Mouse (Mus musculus) right cerebral cortex, postnatal 4 days (tissue): Measurements from ENCODE around the gene Gm28778.
"Not testable (repeated sequence)": the region's sequence is repeated elsewhere in the genome, so short reads cannot be mapped to it uniquely, and the experiment has no call there.

Source experiments
- DNase-seq: peaks from one replicate; pipeline ENCODE4 v3.0.0-alpha.2; 2022

Gene Gm28778

GRCm38 (mm10) chr1:53296581-53297383, at the start of gene Gm28778, which contains the start of the genes Pms1 and Ormdl1:
Gene Gm28778 (plus strand): TSS chr1:53297111.
Gene Pms1 (minus strand): TSS chr1:53297018.
Gene Ormdl1 (plus strand): TSS chr1:53297095.
- peak; percentile 95 for DNase-seq

- not testable (repeated sequence) for DNase-seq
Observed at GRCm38 (mm10) chr1:53264958-53265612, 31.8 kb upstream of the Gm28778 start.

GRCm38 (mm10) chr1:53269901-53270300, 27.0 kb upstream of the Gm28778 start:
- DNase-seq: no peak

GRCm38 (mm10) chr1:53272646-53273045, 24.3 kb upstream of the Gm28778 start:
- DNase-seq: peak; percentile 51

- DNase-seq: no peak
Observed at GRCm38 (mm10) chr1:53291197-53291596, 5.7 kb upstream of the Gm28778 start.

GRCm38 (mm10) chr1:53300506-53300905, 3.6 kb downstream of the Gm28778 start:
- DNase-seq: no peak

- DNase-seq: peak; percentile 85
Observed at GRCm38 (mm10) chr1:53312989-53313967, 16.4 kb downstream of the Gm28778 start, which contains the start of gene Osgepl1. Gene Osgepl1 (plus strand): TSS chr1:53313624.

- no peak for DNase-seq
Observed at GRCm38 (mm10) chr1:53321662-53322344, 24.9 kb downstream of the Gm28778 start.

GRCm38 (mm10) chr1:53323254-53323653, 26.3 kb downstream of the Gm28778 start:
- no peak for DNase-seq

- DNase-seq: no peak
Observed at GRCm38 (mm10) chr1:53324277-53324676, 27.4 kb downstream of the Gm28778 start.

GRCm38 (mm10) chr1:53324827-53325494, 28.1 kb downstream of the Gm28778 start:
- DNase-seq: no peak

- not testable (repeated sequence) for DNase-seq
Observed at GRCm38 (mm10) chr1:53333527-53333926, 36.6 kb downstream of the Gm28778 start.

GRCm38 (mm10) chr1:53335465-53335864, 38.6 kb downstream of the Gm28778 start:
- DNase-seq: no peak

- not testable (repeated sequence) for DNase-seq
Observed at GRCm38 (mm10) chr1:53337403-53337802, 40.5 kb downstream of the Gm28778 start.

GRCm38 (mm10) chr1:53341071-53341470, 44.2 kb downstream of the Gm28778 start:
- no peak for DNase-seq

- peak; percentile 96 for DNase-seq
Observed at GRCm38 (mm10) chr1:53352327-53353261, 55.7 kb downstream of the Gm28778 start, which contains the start of the genes Asdurf, Gm28551 and Asnsd1. Gene Asdurf (minus strand): TSS chr1:53352619. Gene Gm28551 (minus strand): TSS chr1:53352667. Gene Asnsd1 (minus strand): TSS chr1:53352752.

- no peak for DNase-seq
Observed at GRCm38 (mm10) chr1:53358988-53359387, 62.1 kb downstream of the Gm28778 start.
